ENCODE assay signal across 8 mouse cellular contexts in genomic region chr10:59911561-59912198, GRCm38 (mm10). TPM values are rescaled to one million over a fixed set of nuclear protein-coding genes. Genes with fewer than 3 reads are reported as not detected.
DNase-seq lines count a peak whose midpoint lies in the region; ATAC-seq and TF ChIP-seq lines count a peak whose summit lies in the region.

No protein-coding gene starts in this region.

- no peaks in the 10 kb centered on the region for H3K9me3 ChIP-seq in forebrain, embryonic 11.5 days (ENCODE audit: control insufficient read depth, low read length)
- H3K9me3 ChIP-seq in hindbrain, embryonic 14.5 days (ENCODE audit: control insufficient read depth, low read length) = no peaks in the 10 kb centered on the region
- H3K9me3 ChIP-seq in limb, embryonic 15.5 days = no peaks in the 10 kb centered on the region
- no peaks in the 10 kb centered on the region for H3K9me3 ChIP-seq in neural tube, embryonic 13.5 days

- H3K4me2 ChIP-seq in forebrain, embryonic 11.5 days (ENCODE audit: low read depth, low read length, severe bottlenecking) = peak overlapping the region; percentile 19
- peak overlapping the region; percentile 36 for H3K4me2 ChIP-seq in hindbrain, embryonic 14.5 days (replicated peaks)
- peak overlapping the region; percentile 29 for H3K4me2 ChIP-seq in limb, embryonic 15.5 days
- H3K4me2 ChIP-seq in neural tube, embryonic 13.5 days = peak overlapping the region; percentile 48

- WGBS in forebrain, embryonic 11.5 days = under 1% methylated on average over 25 of the region's 25 CpGs
- 2% methylated on average over 25 of the region's 25 CpGs for WGBS in hindbrain, embryonic 14.5 days
- WGBS in limb, embryonic 15.5 days = 7% methylated on average over 25 of the region's 25 CpGs
- 3% methylated on average over 25 of the region's 25 CpGs for WGBS in neural tube, embryonic 13.5 days

- peak; percentile 70 for DNase-seq in gastrocnemius, adult 2 months
- DNase-seq in gastrocnemius, adult 18-20 months (ENCODE audit: low spot score) = no peak
- peak; percentile 74 for DNase-seq in forebrain, embryonic 11.5 days (ENCODE audit: low spot score)
- DNase-seq in hindbrain, embryonic 14.5 days (ENCODE audit: low spot score) = no peak
- DNase-seq in urinary bladder, adult 2 months (ENCODE audit: low spot score) = no peak
- DNase-seq in left cerebral cortex, postnatal 36 days (ENCODE audit: low spot score in 2 of 2) = no peak

- TF ChIP-seq CTCF in gastrocnemius, adult 2 months (IDR thresholded peaks at IDR 0.05) = no peak

- no peaks in the 10 kb centered on the region for H3K36me3 ChIP-seq in forebrain, embryonic 11.5 days (ENCODE audit: control insufficient read depth, insufficient read depth, low read length)
- no peaks in the 10 kb centered on the region for H3K36me3 ChIP-seq in hindbrain, embryonic 14.5 days (replicated peaks; ENCODE audit: control insufficient read depth, insufficient read depth)
- no peaks in the 10 kb centered on the region for H3K36me3 ChIP-seq in limb, embryonic 15.5 days
- H3K36me3 ChIP-seq in neural tube, embryonic 13.5 days = no peaks in the 10 kb centered on the region

- no peaks in the 10 kb centered on the region for H3K27me3 ChIP-seq in forebrain, embryonic 11.5 days (ENCODE audit: control insufficient read depth, insufficient read depth, low read length)
- H3K27me3 ChIP-seq in hindbrain, embryonic 14.5 days (ENCODE audit: control insufficient read depth, insufficient read depth, low read length) = no peaks in the 10 kb centered on the region
- H3K27me3 ChIP-seq in limb, embryonic 15.5 days = no peaks in the 10 kb centered on the region
- H3K27me3 ChIP-seq in neural tube, embryonic 13.5 days = no peaks in the 10 kb centered on the region

- H3K4me1 ChIP-seq in forebrain, embryonic 11.5 days (replicated peaks; ENCODE audit: control insufficient read depth, insufficient read depth, low read length) = peaks cover 24% of the 10 kb centered on the region
- peaks cover 28% of the 10 kb centered on the region; the same call in 1 of the 2 replicates for H3K4me1 ChIP-seq in hindbrain, embryonic 14.5 days (replicated peaks; ENCODE audit: control insufficient read depth, insufficient read depth, low read length)
- peaks cover 56% of the 10 kb centered on the region for H3K4me1 ChIP-seq in limb, embryonic 15.5 days
- peaks cover 62% of the 10 kb centered on the region for H3K4me1 ChIP-seq in neural tube, embryonic 13.5 days (replicated peaks)

- intact Hi-C loops in gastrocnemius, adult 2 months (cut with DNase I) = no loop called here
- intact Hi-C loops in left cerebral cortex, postnatal 36 days (cut with DNase I) = no loop called here

- peak; percentile 61 for ATAC-seq in forebrain, embryonic 11.5 days (replicated peaks; ENCODE audit: low FRiP score)
- ATAC-seq in hindbrain, embryonic 14.5 days (ENCODE audit: low FRiP score) = no peak
- ATAC-seq in limb, embryonic 15.5 days (ENCODE audit: insufficient number of reproducible peaks, low FRiP score, low TSS enrichment, low read depth) = no peak
- ATAC-seq in neural tube, embryonic 13.5 days (ENCODE audit: low read depth) = 0 out of 2 replicates have a peak, but pooled peaks have one; percentile 18

- peak overlapping the region; percentile 37 for H3K4me3 ChIP-seq in gastrocnemius, adult 2 months
- H3K4me3 ChIP-seq in forebrain, embryonic 11.5 days (ENCODE audit: low read depth, low read length) = no peak overlapping the region
- H3K4me3 ChIP-seq in hindbrain, embryonic 14.5 days (replicated peaks; ENCODE audit: low read length) = no peak overlapping the region
- peak overlapping the region; percentile 7; the same call in 1 of the 2 replicates for H3K4me3 ChIP-seq in limb, embryonic 15.5 days
- 0 out of 2 replicates have a peak overlapping the region, but pooled peaks have one; percentile 6 for H3K4me3 ChIP-seq in neural tube, embryonic 13.5 days

- H3K9ac ChIP-seq in forebrain, embryonic 11.5 days (ENCODE audit: low read length) = peak overlapping the region; percentile 43
- H3K9ac ChIP-seq in hindbrain, embryonic 14.5 days = no peak overlapping the region
- no peak overlapping the region for H3K9ac ChIP-seq in limb, embryonic 15.5 days
- peak overlapping the region; percentile 58 for H3K9ac ChIP-seq in neural tube, embryonic 13.5 days

- H3K27ac ChIP-seq in gastrocnemius, adult 2 months = peak overlapping the region; percentile 72
- no peak overlapping the region for H3K27ac ChIP-seq in forebrain, embryonic 11.5 days (ENCODE audit: low read depth, low read length)
- no peak overlapping the region for H3K27ac ChIP-seq in hindbrain, embryonic 14.5 days
- no peak overlapping the region; the same call in 1 of the 2 replicates for H3K27ac ChIP-seq in limb, embryonic 15.5 days
- peak overlapping the region; percentile 33; the same call in 1 of the 2 replicates for H3K27ac ChIP-seq in neural tube, embryonic 13.5 days (replicated peaks)

RNA-seq across cellular contexts. Expression of gene Dnajb12, which starts 32.3 kb away (rescaled TPM):
- total RNA-seq in gastrocnemius, adult 2 months (2021) = 10 to 100 TPM; 60.4 to 77.5 TPM
- total RNA-seq in gastrocnemius, adult 18-20 months (2021) = 10 to 100 TPM; 73.4 to 80.1 TPM
- 25.3 and 26.5 TPM in 2 replicates for polyA plus RNA-seq in forebrain, embryonic 11.5 days (2014; fragmentation: Nextera tagmentation; extraction: Ambion mirVana)
- 20.6 and 22.5 TPM in 2 replicates for polyA plus RNA-seq in hindbrain, embryonic 14.5 days (2014; fragmentation: Nextera tagmentation; extraction: Ambion mirVana)
- 19.5 and 22.9 TPM in 2 replicates for polyA plus RNA-seq in limb, embryonic 15.5 days (2015; fragmentation: Nextera tagmentation; extraction: Ambion mirVana)
- polyA plus RNA-seq in neural tube, embryonic 13.5 days (2015; fragmentation: Nextera tagmentation; extraction: Ambion mirVana) = 20.4 and 21.2 TPM in 2 replicates
- 34.9 and 44.7 TPM in 2 replicates for polyA plus RNA-seq in urinary bladder, adult 2 months (2012; rRNA removed)
- 10 to 100 TPM; 51.8 to 56.0 TPM for total RNA-seq in left cerebral cortex, postnatal 36 days (2021)

RNA-seq across cellular contexts. Expression of gene Ddit4, which starts 40.0 kb away (rescaled TPM):
- total RNA-seq in gastrocnemius, adult 2 months (2021) = 100 to 1,000 TPM in 1 of 2 experiments, 10 to 100 TPM in 1; 15.4 to 183 TPM
- 100 to 1,000 TPM in 1 of 2 experiments, 1 to 10 TPM in 1; 8.1 to 202 TPM for total RNA-seq in gastrocnemius, adult 18-20 months (2021)
- polyA plus RNA-seq in forebrain, embryonic 11.5 days (2014; fragmentation: Nextera tagmentation; extraction: Ambion mirVana) = 7.4 and 9.5 TPM in 2 replicates
- 8.8 and 10.5 TPM in 2 replicates for polyA plus RNA-seq in hindbrain, embryonic 14.5 days (2014; fragmentation: Nextera tagmentation; extraction: Ambion mirVana)
- 63.6 and 77.1 TPM in 2 replicates for polyA plus RNA-seq in limb, embryonic 15.5 days (2015; fragmentation: Nextera tagmentation; extraction: Ambion mirVana)
- polyA plus RNA-seq in neural tube, embryonic 13.5 days (2015; fragmentation: Nextera tagmentation; extraction: Ambion mirVana) = 72.8 and 78.2 TPM in 2 replicates
- 20.6 and 30.7 TPM in 2 replicates for polyA plus RNA-seq in urinary bladder, adult 2 months (2012; rRNA removed)
- total RNA-seq in left cerebral cortex, postnatal 36 days (2021) = 10 to 100 TPM; 33.5 to 58.5 TPM

Comparison
In these comparisons a context has a peak if more than half of its experiments do, and no peak if none do; other contexts are left out.
1. DNase-seq: peak in gastrocnemius, adult 2 months (single experiment) and forebrain, embryonic 11.5 days (single experiment); none in gastrocnemius, adult 18-20 months (single experiment), hindbrain, embryonic 14.5 days (single experiment), urinary bladder, adult 2 months (single experiment) and left cerebral cortex, postnatal 36 days (0 of 2).
2. H3K27ac ChIP-seq: peak in gastrocnemius, adult 2 months (single experiment) and neural tube, embryonic 13.5 days (single experiment); none in forebrain, embryonic 11.5 days (single experiment), hindbrain, embryonic 14.5 days (single experiment) and limb, embryonic 15.5 days (single experiment).
3. H3K4me3 ChIP-seq: peak in gastrocnemius, adult 2 months (single experiment), limb, embryonic 15.5 days (single experiment) and neural tube, embryonic 13.5 days (single experiment); none in forebrain, embryonic 11.5 days (single experiment) and hindbrain, embryonic 14.5 days (single experiment).
4. ATAC-seq: peak in forebrain, embryonic 11.5 days (single experiment) and neural tube, embryonic 13.5 days (single experiment); none in hindbrain, embryonic 14.5 days (single experiment) and limb, embryonic 15.5 days (single experiment).
5. H3K9ac ChIP-seq: peak in forebrain, embryonic 11.5 days (single experiment) and neural tube, embryonic 13.5 days (single experiment); none in hindbrain, embryonic 14.5 days (single experiment) and limb, embryonic 15.5 days (single experiment).
6. Peak in every context shown above with its lines, with median percentiles within 50 percentile points of each other: H3K4me2 ChIP-seq.